Mouse (Mus musculus) MEL (cell line): ENCODE data around the gene Susd6. TPM values are rescaled to one million over a fixed set of nuclear protein-coding genes. Genes with fewer than 3 reads are reported as not detected.

Source experiments
- DNase-seq: peaks from one replicate; pipeline ENCODE4 v3.0.0; 2011; ENCODE audit warnings: low read depth, low spot score
- H3K27ac ChIP-seq: 2 replicates; pipeline ENCODE4 v1.5.1; 2012; ENCODE audit warnings: low read depth, mild to moderate bottlenecking, control low read depth, low read length, moderate library complexity; ENCODE audit not compliant: control insufficient read depth
- H3K27me3 ChIP-seq, 2 experiments: fragments of 150-350 bp in 1 of 2; sonication (generic) in 1 of 2; 2 replicates each; pipeline ENCODE4 v1.6.1; 2012; ENCODE audit warnings: low read length in 2 of 2, mild to moderate bottlenecking in 2 of 2, improper control_type of control experiment in 1 of 2, moderate library complexity in 1 of 2; ENCODE audit not compliant: insufficient read depth in 2 of 2, control insufficient read depth in 1 of 2
- H3K36me3 ChIP-seq, 2 experiments: 2 replicates each; pipeline ENCODE4 v1.6.1; 2012 to 2014; ENCODE audit warnings: low read length in 2 of 2, improper control_type of control experiment in 1 of 2, inconsistent platforms in 1 of 2, mild to moderate bottlenecking in 1 of 2; ENCODE audit not compliant: insufficient read depth in 2 of 2, control insufficient read depth in 1 of 2
- H3K4me1 ChIP-seq, 2 experiments: fragments of 150-350 bp in 1 of 2; sonication (generic) in 1 of 2; 2 replicates each; pipeline ENCODE4 v1.6.1; 2012; ENCODE audit warnings: low read length in 2 of 2, improper control_type of control experiment in 1 of 2, mild to moderate bottlenecking in 1 of 2; ENCODE audit not compliant: insufficient read depth in 2 of 2, control insufficient read depth in 1 of 2
- H3K4me3 ChIP-seq, 2 experiments: fragments of 150-350 bp in 1 of 2; sonication (generic) in 1 of 2; 2 replicates each; pipeline ENCODE4 v1.5.1; 2012; ENCODE audit warnings: low read depth in 2 of 2, low read length in 2 of 2, mild to moderate bottlenecking in 2 of 2, moderate library complexity in 2 of 2, control low read depth in 1 of 2, improper control_type of control experiment in 1 of 2; ENCODE audit not compliant: control insufficient read depth in 1 of 2, insufficient read depth in 1 of 2
- H3K79me2 ChIP-seq: 2 replicates; pipeline ENCODE4 v1.6.1; 2012; ENCODE audit warnings: mild to moderate bottlenecking, low read length, moderate library complexity; ENCODE audit not compliant: control insufficient read depth, poor library complexity, insufficient read depth
- H3K9ac ChIP-seq: 2 replicates; pipeline ENCODE4 v1.6.1; 2012; ENCODE audit warnings: low read depth, mild to moderate bottlenecking, control low read depth, low read length, moderate library complexity; ENCODE audit not compliant: control insufficient read depth, poor library complexity, severe bottlenecking
- H3K9me3 ChIP-seq: fragments of 150-350 bp; sonication (generic); replicated peaks from 2 replicates; pipeline ENCODE4 v1.6.1; 2012; ENCODE audit warnings: mild to moderate bottlenecking, low read length, improper control_type of control experiment, moderate library complexity; ENCODE audit not compliant: insufficient read depth
- BHLHE40 ChIP-seq: IDR thresholded peaks from 2 replicates; pipeline ENCODE4 v1.6.1; 2012; ENCODE audit warnings: low read depth, mild to moderate bottlenecking, inconsistent platforms, low read length, improper control_type of control experiment, borderline replicate concordance
- CHD2 ChIP-seq: IDR thresholded peaks from 2 replicates; pipeline ENCODE4 v1.6.1; 2011; ENCODE audit warnings: low read length, improper control_type of control experiment
- CTCF ChIP-seq, 3 experiments: IDR thresholded peaks in 2 of 3; conservative IDR thresholded peaks in 1 of 3; 2 replicates each; pipeline ENCODE4 v1.5.1; 2011 to 2012; ENCODE audit warnings: low read length in 3 of 3, low read depth in 2 of 3, mild to moderate bottlenecking in 2 of 3, improper control_type of control experiment in 1 of 3, inconsistent platforms in 1 of 3, mixed read lengths in 1 of 3, moderate library complexity in 1 of 3; ENCODE audit not compliant: control insufficient read depth in 1 of 3, insufficient read depth in 1 of 3, poor library complexity in 1 of 3, severe bottlenecking in 1 of 3
- ELF1 ChIP-seq: IDR thresholded peaks from 2 replicates; pipeline ENCODE4 v1.6.1; 2014; ENCODE audit warnings: low read depth, mild to moderate bottlenecking, inconsistent platforms, low read length, improper control_type of control experiment, moderate library complexity
- EP300 ChIP-seq, 2 experiments: IDR thresholded peaks; 2 replicates each; pipeline ENCODE4 v1.6.1; 2011; ENCODE audit warnings: improper control_type of control experiment in 2 of 2, low read length in 2 of 2, low read depth in 1 of 2, mild to moderate bottlenecking in 1 of 2
- ETS1 ChIP-seq: IDR thresholded peaks from 2 replicates; pipeline ENCODE4 v1.6.1; 2012; ENCODE audit warnings: low read depth, mild to moderate bottlenecking, inconsistent platforms, low read length, improper control_type of control experiment, moderate library complexity
- GABPA ChIP-seq: IDR thresholded peaks from 2 replicates; pipeline ENCODE4 v1.6.1; 2012; ENCODE audit warnings: low read depth, mild to moderate bottlenecking, inconsistent platforms, low read length, improper control_type of control experiment, moderate library complexity
- GATA1 ChIP-seq: IDR thresholded peaks from 2 replicates; pipeline ENCODE4 v1.6.1; 2011; ENCODE audit warnings: low read depth, low read length, improper control_type of control experiment
- HCFC1 ChIP-seq: IDR thresholded peaks from 2 replicates; pipeline ENCODE4 v1.6.1; 2012; ENCODE audit warnings: low read depth, mild to moderate bottlenecking, inconsistent platforms, low read length, improper control_type of control experiment, moderate library complexity
- JUND ChIP-seq: IDR thresholded peaks from 2 replicates; pipeline ENCODE4 v1.6.1; 2011; ENCODE audit warnings: low read depth, mild to moderate bottlenecking, improper control_type of control experiment, low read length
- MAFK ChIP-seq: IDR thresholded peaks from 2 replicates; pipeline ENCODE4 v1.6.1; 2011; ENCODE audit warnings: low read depth, mild to moderate bottlenecking, low read length, improper control_type of control experiment, borderline replicate concordance
- MAX ChIP-seq: IDR thresholded peaks from 2 replicates; pipeline ENCODE4 v1.6.1; 2011; ENCODE audit warnings: low read length, improper control_type of control experiment
- MAZ ChIP-seq: IDR thresholded peaks from 2 replicates; pipeline ENCODE4 v1.6.1; 2012; ENCODE audit warnings: low read depth, mild to moderate bottlenecking, inconsistent platforms, low read length, improper control_type of control experiment
- MEF2A ChIP-seq: IDR thresholded peaks from 2 replicates; pipeline ENCODE4 v1.6.1; 2014; ENCODE audit warnings: low read depth, mild to moderate bottlenecking, inconsistent platforms, low read length, improper control_type of control experiment; ENCODE audit not compliant: poor library complexity, insufficient replicate concordance, severe bottlenecking; ENCODE audit errors: extremely low read depth
- MXI1 ChIP-seq: IDR thresholded peaks from 2 replicates; pipeline ENCODE4 v1.6.1; 2011; ENCODE audit warnings: mild to moderate bottlenecking, low read depth, low read length, improper control_type of control experiment
- MYC ChIP-seq: IDR thresholded peaks from 2 replicates; pipeline ENCODE4 v1.6.1; 2011; ENCODE audit warnings: low read depth, mild to moderate bottlenecking, low read length, improper control_type of control experiment, moderate library complexity
- NELFE ChIP-seq: IDR thresholded peaks from 2 replicates; pipeline ENCODE4 v1.6.1; 2011; ENCODE audit warnings: low read depth, low read length, improper control_type of control experiment
- NRF1 ChIP-seq: IDR thresholded peaks from 2 replicates; pipeline ENCODE4 v1.6.1; 2014; ENCODE audit warnings: low read depth, mild to moderate bottlenecking, inconsistent platforms, low read length, improper control_type of control experiment, moderate library complexity; ENCODE audit not compliant: poor library complexity, insufficient read depth, severe bottlenecking
- POLR2A ChIP-seq, 2 experiments: IDR thresholded peaks; 2 replicates each; pipeline ENCODE4 v1.6.1; 2011 to 2012; ENCODE audit warnings: low read length in 2 of 2, mild to moderate bottlenecking in 2 of 2, control low read depth in 1 of 2, improper control_type of control experiment in 1 of 2, low read depth in 1 of 2, moderate library complexity in 1 of 2; ENCODE audit not compliant: control insufficient read depth in 1 of 2, insufficient read depth in 1 of 2, poor library complexity in 1 of 2
- POLR2AphosphoS2 ChIP-seq: IDR thresholded peaks from 2 replicates; pipeline ENCODE4 v1.6.1; 2011; ENCODE audit warnings: low read length, improper control_type of control experiment
- POLR2AphosphoS5 ChIP-seq: IDR thresholded peaks from 2 replicates; pipeline ENCODE4 v1.6.1; 2012; ENCODE audit warnings: low read depth, borderline replicate concordance, mild to moderate bottlenecking, inconsistent platforms, low read length, moderate library complexity, mixed read lengths
- RAD21 ChIP-seq: IDR thresholded peaks from 2 replicates; pipeline ENCODE4 v1.6.1; 2011; ENCODE audit warnings: mild to moderate bottlenecking, low read depth, low read length, improper control_type of control experiment
- RCOR1 ChIP-seq: IDR thresholded peaks from 2 replicates; pipeline ENCODE4 v1.6.1; 2012; ENCODE audit warnings: low read depth, mild to moderate bottlenecking, inconsistent platforms, low read length, improper control_type of control experiment
- SIN3A ChIP-seq: IDR thresholded peaks from 2 replicates; pipeline ENCODE4 v1.6.1; 2012; ENCODE audit warnings: low read length, improper control_type of control experiment, inconsistent platforms
- SMC3 ChIP-seq: IDR thresholded peaks from 2 replicates; pipeline ENCODE4 v1.6.1; 2011; ENCODE audit warnings: low read depth, low read length, improper control_type of control experiment
- TBP ChIP-seq: IDR thresholded peaks from 2 replicates; pipeline ENCODE4 v1.8.0; 2011; ENCODE audit warnings: low read depth, low read length, improper control_type of control experiment
- TCF12 ChIP-seq: IDR thresholded peaks from 2 replicates; pipeline ENCODE4 v1.6.1; 2014; ENCODE audit warnings: low read depth, mild to moderate bottlenecking, inconsistent platforms, low read length, improper control_type of control experiment, moderate library complexity
- UBTF ChIP-seq: IDR thresholded peaks from 2 replicates; pipeline ENCODE4 v1.6.1; 2012; ENCODE audit warnings: low read depth, mild to moderate bottlenecking, inconsistent platforms, low read length, improper control_type of control experiment, moderate library complexity, borderline replicate concordance; ENCODE audit not compliant: insufficient read depth
- USF1 ChIP-seq: IDR thresholded peaks from 2 replicates; pipeline ENCODE4 v1.6.1; 2014; ENCODE audit warnings: low read depth, mild to moderate bottlenecking, inconsistent platforms, low read length, improper control_type of control experiment, moderate library complexity
- ZMIZ1 ChIP-seq: IDR thresholded peaks from 2 replicates; pipeline ENCODE4 v1.6.1; 2012; ENCODE audit warnings: low read depth, mild to moderate bottlenecking, inconsistent platforms, low read length, improper control_type of control experiment, moderate library complexity
- ZNF384 ChIP-seq: IDR thresholded peaks from 2 replicates; pipeline ENCODE4 v1.6.1; 2012; ENCODE audit warnings: low read depth, mild to moderate bottlenecking, inconsistent platforms, low read length, improper control_type of control experiment
- polyA plus RNA-seq, 2 experiments: library from polyadenylated mRNA; stranded (reverse) in 1 of 2; unstranded in 1 of 2; fragments of >175 nt in 1 of 2; fragments of >200 nt in 1 of 2; gene quantifications; 2 replicates each; pipeline versions ENCODE4 v1.2.1 to v1.2.4; 2012; ENCODE audit warnings: low replicate concordance in 2 of 2, low read depth in 1 of 2; ENCODE audit not compliant: insufficient read length in 2 of 2, insufficient read depth in 1 of 2, missing spikeins in 1 of 2
- total RNA-seq: library from RNA; depleted of rRNA; stranded (reverse); fragments of 300-350 nt; gene quantifications from 2 replicates; pipeline ENCODE4 v1.2.3, GENCODE M21; 2012; rRNA removed

The Susd6 gene
- total RNA-seq (12.2 and 13.0 TPM in 2 replicates), polyA plus RNA-seq (10 to 100 TPM in 1 of 2 experiments, not detected in 1; 22.4 TPM)

GRCm38 (mm10) chr12:80789849-80790694 is at the start of gene Susd6:
Susd6 (plus strand) TSS chr12:80790510.
- TF ChIP-seq ELF1, result no peak
- TF ChIP-seq NRF1, result peak; percentile 93
- TF ChIP-seq ETS1, result peak; percentile 88
- TF ChIP-seq ZMIZ1, result peak; percentile 68
- TF ChIP-seq GATA1, result 0 out of 2 replicates have a peak, but pooled peaks have one; percentile 5
- TF ChIP-seq MEF2A, result peak; percentile 58; the same call in 1 of the 2 replicates
- peak; percentile 95; the same call in 1 of the 2 replicates for TF ChIP-seq MAZ
- peak; percentile 87 for TF ChIP-seq HCFC1
- TF ChIP-seq CTCF (IDR thresholded peaks at IDR 0.05 in 2 of 3, conservative IDR thresholded peaks at IDR 0.05 in 1 of 3; ENCODE audit: control insufficient read depth in 1 of 3, insufficient read depth in 1 of 3, low read depth in 2 of 3, low read length in 3 of 3, poor library complexity in 1 of 3, severe bottlenecking in 1 of 3), result no peak
- TF ChIP-seq POLR2AphosphoS5, result no peak
- TF ChIP-seq TCF12, result peak; percentile 67
- TF ChIP-seq UBTF, result no peak
- peak; percentile 76 for TF ChIP-seq NELFE
- TF ChIP-seq RCOR1, result no peak
- no peak for TF ChIP-seq ZNF384
- peak; percentile 73 for TF ChIP-seq MAX
- TF ChIP-seq SIN3A, result peak; percentile 99
- no peak for TF ChIP-seq RAD21
- no peak for TF ChIP-seq MAFK
- peak; percentile 86 to 90 for TF ChIP-seq POLR2A (IDR thresholded peaks at IDR 0.05; ENCODE audit: control insufficient read depth in 1 of 2, insufficient read depth in 1 of 2, low read depth in 1 of 2, low read length in 2 of 2, poor library complexity in 1 of 2)
- no peak for TF ChIP-seq SMC3
- TF ChIP-seq POLR2AphosphoS2, result peak; percentile 75; the same call in 1 of the 2 replicates
- no peak for TF ChIP-seq JUND
- peak; percentile 66; the same call in 1 of the 2 replicates for TF ChIP-seq CHD2
- TF ChIP-seq USF1, result peak; percentile 77
- peak; percentile 77 for TF ChIP-seq TBP
- peak; percentile 48 to 59; a peak in 3 of 4 replicates for TF ChIP-seq EP300 (IDR thresholded peaks at IDR 0.05; ENCODE audit: low read depth in 1 of 2, low read length in 2 of 2)
- TF ChIP-seq MYC, result 0 out of 2 replicates have a peak, but pooled peaks have one; percentile 66
- peak; percentile 82; the same call in 1 of the 2 replicates for TF ChIP-seq BHLHE40
- TF ChIP-seq GABPA, result peak; percentile 53; the same call in 1 of the 2 replicates
- TF ChIP-seq MXI1, result peak; percentile 79
- H3K4me1 ChIP-seq, result peaks cover 23 to 60% of the 10 kb centered on the region in 2 experiments
- H3K27me3 ChIP-seq, result no peaks in the 10 kb centered on the region
- H3K27ac ChIP-seq, result peak within 1 kb of the TSS; percentile 97
- peak within 1 kb of the TSS; percentile 86 for H3K9ac ChIP-seq
- peaks cover 40% of the 10 kb centered on the region for H3K79me2 ChIP-seq
- peak; percentile 98 for DNase-seq
- no peaks in the 10 kb centered on the region for H3K9me3 ChIP-seq
- peak within 1 kb of the TSS; percentile 88 to 94 for H3K4me3 ChIP-seq
- H3K36me3 ChIP-seq, result peaks cover 0 to 52% of the 10 kb centered on the region in 2 experiments; a peak in 3 of 4 replicates
